Mouse (Mus musculus) urinary bladder, postnatal 36 days (tissue): ENCODE data around the gene Ifnar2.
A peak's percentile ranks its signal among the peaks of the same experiment; 100 is the strongest.

Experiments
- DNase-seq, 2 experiments: peaks; one replicate each; pipeline ENCODE4 v3.0.0; 2022; ENCODE audit warnings: low spot score in 2 of 2, mixed read lengths in 1 of 2

Ifnar2 gene

GRCm38 (mm10) chr16:91372577-91373472 is at the start of gene Ifnar2:
TSS of gene Ifnar2 (plus strand) at chr16:91372783.
- peak; percentile 73 to 80 for DNase-seq

DNA sequence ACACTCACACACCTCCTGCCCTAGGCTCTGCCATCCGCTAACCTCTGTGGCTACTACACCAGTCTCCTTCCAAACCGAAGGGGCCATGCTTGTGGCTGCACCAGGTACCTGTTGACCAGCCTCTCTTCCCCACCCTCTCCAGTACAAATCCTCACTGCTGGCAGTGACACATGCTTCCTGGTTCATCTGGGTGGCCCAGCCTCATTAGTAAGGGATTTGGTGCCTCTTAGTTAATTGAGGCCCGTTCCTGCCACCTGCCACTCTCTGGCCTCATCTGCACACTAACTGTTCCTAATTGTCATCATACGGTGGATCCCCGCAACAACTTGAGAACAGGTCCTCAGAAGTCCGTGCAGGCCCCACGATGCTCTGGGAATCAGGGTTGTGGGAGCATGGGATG is 45.0 kb upstream of the Ifnar2 start:
- no peak for DNase-seq

GRCm38 (mm10) chr16:91328922-91329321 is 43.7 kb upstream of the Ifnar2 start:
- no peak for DNase-seq

- no peak for DNase-seq
These were observed 42.1 kb upstream of the Ifnar2 start for GRCm38 (mm10) chr16:91330496-91330895.

GRCm38 (mm10) chr16:91331153-91331552 is 41.4 kb upstream of the Ifnar2 start:
- DNase-seq: no peak

GRCm38 (mm10) chr16:91332880-91333279 is 39.7 kb upstream of the Ifnar2 start:
- no peak for DNase-seq

GRCm38 (mm10) chr16:91334190-91334893 is 38.2 kb upstream of the Ifnar2 start:
- peak in 1 of 2 experiments; percentile 8 for DNase-seq

- DNase-seq: no peak
These were observed 35.8 kb upstream of the Ifnar2 start for GRCm38 (mm10) chr16:91336753-91337152.

- no peak for DNase-seq
These were observed 35.1 kb upstream of the Ifnar2 start for GRCm38 (mm10) chr16:91337480-91337879.

- DNase-seq: no peak
These were observed 26.1 kb upstream of the Ifnar2 start for GRCm38 (mm10) chr16:91346491-91346890.

GRCm38 (mm10) chr16:91347491-91348263 is 24.9 kb upstream of the Ifnar2 start:
- DNase-seq: no peak

DNA sequence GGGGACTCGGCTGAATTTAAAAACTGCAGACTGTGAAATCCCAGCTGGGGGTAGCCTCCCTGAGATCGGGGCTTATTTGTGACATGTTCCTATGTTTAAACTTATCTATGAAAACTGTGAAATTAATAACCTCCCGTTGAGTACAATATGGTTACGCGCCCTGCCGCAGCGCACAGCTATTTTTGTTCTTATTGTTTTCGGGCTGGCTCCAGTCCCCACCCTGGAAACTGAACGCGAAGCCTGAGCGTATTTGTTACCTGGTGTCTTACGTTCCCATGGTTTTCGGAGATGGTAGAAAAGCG is 24.4 kb upstream of the Ifnar2 start:
- no peak for DNase-seq

DNA sequence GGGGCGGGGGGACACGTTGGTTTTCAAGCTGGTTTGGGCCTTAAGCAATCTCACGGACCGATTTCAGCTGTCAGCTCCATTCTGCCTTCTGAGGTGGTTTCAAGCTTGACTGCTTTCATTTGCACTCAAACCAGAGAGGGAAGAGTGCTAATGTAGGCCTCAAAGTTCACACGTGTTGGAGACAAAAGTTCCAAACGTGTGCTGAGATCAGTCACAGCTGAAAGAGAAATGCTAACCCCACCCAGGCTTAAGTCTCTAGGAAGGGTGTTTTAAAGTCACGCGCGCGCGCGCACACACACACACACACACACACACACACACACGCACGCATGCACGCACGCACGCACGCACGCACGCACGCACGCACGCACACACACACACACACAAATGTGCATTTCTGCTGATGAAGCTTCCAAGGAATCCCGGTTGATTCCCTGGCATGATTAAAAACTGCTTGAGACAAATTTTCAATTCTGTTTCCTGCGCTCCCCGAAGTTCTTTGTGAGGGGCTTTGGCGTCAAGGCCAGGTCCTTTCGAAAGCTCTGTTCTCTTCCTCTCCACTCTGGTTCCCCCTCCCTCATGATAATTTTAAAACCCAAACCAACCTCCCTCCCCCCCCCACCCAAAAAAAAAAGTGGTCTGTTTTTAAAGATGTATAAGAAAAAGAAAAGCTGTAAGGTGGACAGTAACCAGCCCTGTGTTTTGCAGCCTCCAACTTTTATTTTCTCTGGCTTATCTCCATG is 23.8 kb upstream of the Ifnar2 start:
- no peak for DNase-seq

- peak; percentile 51 to 70 for DNase-seq
These were observed 20.5 kb upstream of the Ifnar2 start for GRCm38 (mm10) chr16:91352084-91352562.

DNA sequence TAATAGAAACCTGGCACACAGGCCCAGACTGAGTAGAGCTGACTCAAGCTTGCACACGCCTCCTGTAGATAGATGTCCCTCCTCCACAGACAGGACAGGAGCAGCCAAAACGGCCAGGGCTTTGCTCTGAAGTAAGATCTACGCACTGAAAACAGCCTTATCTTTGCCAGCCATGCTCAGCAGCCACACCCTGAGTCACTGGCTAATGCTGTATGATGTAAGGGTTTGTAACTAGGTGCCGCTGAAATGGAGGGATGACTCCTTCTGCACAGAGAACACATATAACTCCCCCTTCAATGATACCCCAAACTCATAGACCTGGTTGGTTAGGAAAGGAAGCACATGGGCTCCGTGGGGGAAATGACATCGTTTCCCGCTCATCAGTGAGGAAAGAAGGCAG is 19.8 kb upstream of the Ifnar2 start:
- peak in 1 of 2 experiments; percentile 15 for DNase-seq

DNA sequence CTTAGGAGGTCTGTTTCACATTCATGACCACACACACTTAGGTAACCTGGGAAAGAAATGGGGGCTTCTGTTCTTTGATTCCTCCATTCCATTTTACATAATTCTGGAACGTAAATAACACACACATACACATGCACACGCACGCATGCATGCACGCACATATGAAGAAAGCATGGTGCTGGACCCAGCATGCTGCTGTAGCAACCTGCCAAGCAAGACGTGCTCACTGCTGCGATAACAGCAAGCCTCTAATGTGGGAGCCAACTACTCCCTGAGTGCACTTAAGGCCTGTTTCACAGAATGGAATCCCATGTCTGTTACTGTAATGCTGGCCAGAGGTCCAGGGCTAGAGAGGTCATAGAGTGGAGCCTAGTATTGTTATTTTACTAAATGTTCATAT is 19.4 kb upstream of the Ifnar2 start:
- no peak for DNase-seq

- no peak for DNase-seq
These were observed 18.9 kb upstream of the Ifnar2 start for GRCm38 (mm10) chr16:91353638-91354037.

- no peak for DNase-seq
These were observed 18.0 kb upstream of the Ifnar2 start for GRCm38 (mm10) chr16:91354599-91354998.

GRCm38 (mm10) chr16:91355160-91355559 is 17.4 kb upstream of the Ifnar2 start:
- no peak for DNase-seq

GRCm38 (mm10) chr16:91356760-91357525 is 15.6 kb upstream of the Ifnar2 start:
- DNase-seq: no peak

DNA sequence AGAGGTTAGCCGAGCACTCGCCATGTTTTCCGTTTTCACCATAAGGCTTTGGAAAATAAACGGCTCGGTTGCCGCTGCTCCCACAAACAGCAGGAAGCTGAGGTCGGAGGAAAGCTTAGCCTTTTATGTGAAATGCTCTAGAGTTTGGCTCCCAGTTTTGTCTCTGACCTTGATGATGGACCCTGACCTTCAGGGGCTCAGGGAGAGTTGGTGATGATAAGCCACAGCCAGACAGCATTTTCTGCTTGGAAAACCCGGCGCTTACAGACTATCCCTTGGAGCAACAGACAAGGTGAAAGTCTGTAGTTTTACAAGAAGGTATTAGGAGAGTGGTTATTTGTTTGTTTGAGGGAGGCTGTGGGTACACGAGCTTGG is 15.1 kb upstream of the Ifnar2 start:
- DNase-seq: no peak
